Mouse (Mus musculus) G1E (cell line): Measurements from ENCODE around the gene Lef1.

Experiments used
- CTCF ChIP-seq: IDR thresholded peaks from 2 replicates; pipeline ENCODE4 v1.5.1; 2012; ENCODE audit warnings: low read depth, low read length, inconsistent platforms, mixed read lengths
- TAL1 ChIP-seq: conservative IDR thresholded peaks from 2 replicates; pipeline ENCODE4 v1.6.1; 2012; ENCODE audit warnings: low read depth, low read length, inconsistent platforms, mixed read lengths

DNA sequence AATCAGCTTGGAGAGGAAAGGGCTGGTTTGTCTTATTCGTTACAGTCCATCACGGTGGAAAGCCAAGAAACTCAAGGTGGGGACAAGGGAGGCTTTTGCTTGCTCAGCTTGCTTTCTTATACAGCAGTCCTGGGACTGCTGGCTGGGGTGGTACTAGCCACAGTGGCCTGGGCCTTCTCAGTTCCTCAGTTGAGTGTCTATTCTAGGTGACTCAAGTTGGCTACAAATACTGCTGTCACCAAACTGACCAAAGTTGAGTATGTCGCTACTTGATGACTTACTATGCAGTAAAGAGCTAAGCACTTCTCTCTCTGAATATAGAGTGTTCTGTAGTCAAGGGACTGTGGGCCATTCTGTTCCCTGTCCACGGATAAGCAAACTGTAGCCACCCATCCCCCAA lies 62.0 kb downstream of the Lef1 start:
- no peak for TF ChIP-seq CTCF
- TF ChIP-seq TAL1 = no peak
